Mouse (Mus musculus): ENCODE data around the gene Sh3gl2. TPM values are rescaled to one million over a fixed set of nuclear protein-coding genes. Genes with fewer than 3 reads are reported as not detected.
A peak's percentile ranks its signal among the peaks of the same experiment; 100 is the strongest.

Sh3gl2 gene
- polyA plus RNA-seq (2012; rRNA removed) (0.04 and 0.10 TPM in 2 replicates), polyA plus RNA-seq (2014; fragmentation: Nextera tagmentation; extraction: Ambion mirVana) (not detected in 2 replicates)

DNA sequence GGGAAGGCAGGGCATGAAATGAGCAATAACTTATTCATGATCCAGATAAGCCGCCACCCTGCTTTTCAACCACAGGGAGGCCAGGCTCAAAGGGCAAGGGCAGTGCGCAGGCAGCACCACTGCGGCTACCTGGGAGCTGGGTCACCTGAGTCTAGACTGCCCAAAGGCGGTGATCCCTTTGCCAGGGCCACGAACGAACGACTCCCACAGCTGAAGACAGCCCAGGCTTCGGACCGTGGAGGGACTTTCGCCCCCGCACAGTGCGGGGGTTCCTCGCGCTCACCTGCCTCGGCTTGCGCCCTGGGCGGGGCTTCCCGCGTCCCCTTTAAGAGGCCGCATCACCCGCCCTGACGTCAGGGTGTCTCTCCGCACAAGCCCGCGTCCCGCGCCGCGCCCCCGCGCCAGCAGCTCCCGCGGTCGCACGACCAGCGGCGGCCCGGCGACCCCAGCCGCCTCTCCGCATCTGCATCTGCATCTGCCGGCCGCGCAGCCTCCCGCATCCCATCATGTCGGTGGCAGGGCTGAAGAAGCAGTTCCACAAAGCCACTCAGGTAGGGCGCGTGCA, at the start of gene Sh3gl2:
Gene Sh3gl2, plus strand, starts transcription at position 56 of the 565 bp plus-strand sequence.
- Histone ChIP-seq H3K4me2 (ENCODE audit: low read depth) (peak within 1 kb of the TSS; percentile 55), H3K27me3 (ENCODE audit: control insufficient read depth, insufficient read depth, low read length) (peaks cover 20% of the 10 kb centered on the region), H3K27ac (no peak within 1 kb of the TSS), H3K4me1 (replicated peaks; ENCODE audit: control insufficient read depth in 2 of 2, insufficient read depth in 2 of 2, low read length in 1 of 2) (no peaks in the 10 kb centered on the region), H3K9ac (replicated peaks) (no peak within 1 kb of the TSS), H3K4me3 (ENCODE audit: insufficient read depth in 1 of 2, low read depth in 2 of 2, low read length in 2 of 2) (peak within 1 kb of the TSS; percentile 6 to 47), H3K36me3 (replicated peaks; ENCODE audit: control insufficient read depth, insufficient read depth, low read depth) (no peaks in the 10 kb centered on the region), H3K9me3 (ENCODE audit: control insufficient read depth, low read length) (no peaks in the 10 kb centered on the region)
- DNase-seq (ENCODE audit: low read depth in 3 of 3, low spot score in 3 of 3): no peak
- under 1% methylated on average over 46 of the region's 48 CpGs for WGBS (ENCODE audit: insufficient replicate concordance)
- ATAC-seq (ENCODE audit: insufficient read depth): no peak
- no peak for TF ChIP-seq CTCF (IDR thresholded peaks at IDR 0.05; ENCODE audit: low read depth)
- TF ChIP-seq EP300 (IDR thresholded peaks at IDR 0.05; ENCODE audit: low read depth): no peak

DNA sequence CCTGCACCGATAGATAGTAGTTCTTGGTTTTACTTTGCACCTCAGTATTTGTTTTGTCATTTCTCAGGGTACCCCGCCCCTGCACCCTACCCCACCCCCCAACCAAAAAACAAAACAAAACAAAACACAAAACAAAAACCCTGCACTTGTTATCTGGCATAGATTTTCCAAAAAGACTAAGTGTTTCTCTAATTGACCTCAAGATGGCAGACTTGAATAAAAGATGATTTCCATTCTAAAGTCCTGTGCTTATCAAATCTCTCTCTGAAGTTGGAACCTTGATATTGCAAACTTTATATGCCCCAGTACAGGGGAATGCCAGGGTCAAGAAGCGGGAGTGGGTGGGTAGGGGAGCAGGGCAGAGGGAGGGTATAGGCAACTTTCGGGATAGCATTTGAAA, 43.8 kb upstream of the Sh3gl2 start:
- WGBS (ENCODE audit: insufficient replicate concordance): 44% methylated on average over 4 of the region's 4 CpGs
- Histone ChIP-seq H3K4me1 (replicated peaks; ENCODE audit: control insufficient read depth in 2 of 2, insufficient read depth in 2 of 2, low read length in 1 of 2) (no peaks in the 10 kb centered on the region), H3K4me2 (ENCODE audit: low read depth) (no peak overlapping the region), H3K27me3 (ENCODE audit: control insufficient read depth, insufficient read depth, low read length) (no peaks in the 10 kb centered on the region), H3K9ac (replicated peaks) (no peak overlapping the region), H3K9me3 (ENCODE audit: control insufficient read depth, low read length) (no peaks in the 10 kb centered on the region), H3K4me3 (ENCODE audit: insufficient read depth in 1 of 2, low read depth in 2 of 2, low read length in 2 of 2) (no peak overlapping the region), H3K36me3 (replicated peaks; ENCODE audit: control insufficient read depth, insufficient read depth, low read depth) (no peaks in the 10 kb centered on the region), H3K27ac (no peak overlapping the region)
- DNase-seq (ENCODE audit: low read depth in 3 of 3, low spot score in 3 of 3): no peak
- no peak for TF ChIP-seq EP300 (IDR thresholded peaks at IDR 0.05; ENCODE audit: low read depth)
- TF ChIP-seq CTCF (IDR thresholded peaks at IDR 0.05; ENCODE audit: low read depth): no peak
- no peak for ATAC-seq (ENCODE audit: insufficient read depth)

DNA sequence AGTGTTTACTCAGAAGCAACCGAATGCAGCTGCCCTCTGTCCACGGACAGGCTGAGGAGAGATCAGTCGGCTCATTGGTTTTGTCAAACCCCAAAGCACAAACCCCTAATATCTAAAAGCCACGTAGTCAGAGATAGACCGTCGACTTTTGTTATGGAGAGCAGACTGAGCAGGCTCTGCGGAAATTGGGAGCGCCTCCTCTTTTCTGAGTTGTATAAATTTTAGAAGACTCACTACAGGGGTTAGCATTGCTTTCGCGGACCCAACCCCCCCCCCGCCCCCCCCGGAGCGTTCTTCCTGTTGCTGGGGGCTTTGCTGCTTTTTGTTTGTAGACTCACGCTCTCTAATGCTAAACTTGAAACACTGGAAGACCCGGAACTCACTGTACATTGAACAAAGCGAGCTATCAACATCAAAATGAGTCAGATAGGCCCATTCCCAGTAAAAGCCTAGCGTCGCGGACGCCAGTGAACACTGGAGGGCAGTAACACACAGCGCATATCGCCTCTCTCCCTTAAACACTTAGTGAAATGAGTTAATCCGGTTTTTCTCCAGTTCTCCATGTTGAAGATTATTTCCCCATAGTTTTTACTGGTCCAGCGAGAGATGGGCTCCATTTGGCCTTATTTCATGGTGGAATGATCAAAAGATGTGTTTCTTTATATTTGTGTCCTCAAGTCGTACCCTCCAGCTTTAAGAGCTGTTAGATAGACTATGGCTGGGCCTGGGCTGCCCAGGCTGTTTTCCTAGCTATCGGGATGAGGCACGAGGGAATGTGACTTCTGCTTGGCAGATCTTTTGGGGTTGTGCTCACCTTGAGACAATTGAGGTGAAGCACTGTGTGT, 42.2 kb upstream of the Sh3gl2 start:
- Histone ChIP-seq H3K4me3 (ENCODE audit: insufficient read depth in 1 of 2, low read depth in 2 of 2, low read length in 2 of 2) (no peak overlapping the region), H3K36me3 (replicated peaks; ENCODE audit: control insufficient read depth, insufficient read depth, low read depth) (no peaks in the 10 kb centered on the region), H3K9me3 (ENCODE audit: control insufficient read depth, low read length) (no peaks in the 10 kb centered on the region), H3K27me3 (ENCODE audit: control insufficient read depth, insufficient read depth, low read length) (no peaks in the 10 kb centered on the region), H3K27ac (no peak overlapping the region), H3K9ac (replicated peaks) (no peak overlapping the region), H3K4me2 (ENCODE audit: low read depth) (no peak overlapping the region), H3K4me1 (replicated peaks; ENCODE audit: control insufficient read depth in 2 of 2, insufficient read depth in 2 of 2, low read length in 1 of 2) (no peaks in the 10 kb centered on the region)
- peak; percentile 48 for TF ChIP-seq CTCF (IDR thresholded peaks at IDR 0.05; ENCODE audit: low read depth)
- no peak for TF ChIP-seq EP300 (IDR thresholded peaks at IDR 0.05; ENCODE audit: low read depth)
- no peak for ATAC-seq (ENCODE audit: insufficient read depth)
- WGBS (ENCODE audit: insufficient replicate concordance): 25% methylated on average over 27 of the region's 27 CpGs
- peak in 1 of 3 experiments; percentile 2 for DNase-seq (ENCODE audit: low read depth in 3 of 3, low spot score in 3 of 3)

DNA sequence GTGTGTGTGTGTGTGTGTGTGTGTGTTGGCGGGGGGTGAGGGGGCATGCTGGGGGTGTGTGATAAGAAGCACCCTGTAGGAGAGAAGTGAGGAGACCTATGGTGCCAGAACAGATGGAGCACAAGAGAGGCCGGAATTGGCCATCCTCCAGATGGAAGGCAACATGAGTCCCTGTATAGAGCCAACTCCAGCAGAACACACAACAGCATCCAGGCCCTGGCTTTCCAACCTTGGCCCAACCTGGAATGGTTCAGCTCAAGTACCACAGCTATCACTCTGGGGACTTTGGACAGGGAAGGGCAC, 41.7 kb upstream of the Sh3gl2 start:
- Histone ChIP-seq H3K4me2 (ENCODE audit: low read depth) (no peak overlapping the region), H3K9me3 (ENCODE audit: control insufficient read depth, low read length) (no peaks in the 10 kb centered on the region), H3K4me3 (ENCODE audit: insufficient read depth in 1 of 2, low read depth in 2 of 2, low read length in 2 of 2) (no peak overlapping the region), H3K27ac (no peak overlapping the region), H3K36me3 (replicated peaks; ENCODE audit: control insufficient read depth, insufficient read depth, low read depth) (no peaks in the 10 kb centered on the region), H3K9ac (replicated peaks) (no peak overlapping the region), H3K27me3 (ENCODE audit: control insufficient read depth, insufficient read depth, low read length) (no peaks in the 10 kb centered on the region), H3K4me1 (replicated peaks; ENCODE audit: control insufficient read depth in 2 of 2, insufficient read depth in 2 of 2, low read length in 1 of 2) (no peaks in the 10 kb centered on the region)
- 44% methylated on average over 2 of the region's 2 CpGs for WGBS (ENCODE audit: insufficient replicate concordance)
- no peak for TF ChIP-seq EP300 (IDR thresholded peaks at IDR 0.05; ENCODE audit: low read depth)
- no peak for TF ChIP-seq CTCF (IDR thresholded peaks at IDR 0.05; ENCODE audit: low read depth)
- no peak for ATAC-seq (ENCODE audit: insufficient read depth)
- DNase-seq (ENCODE audit: low read depth in 3 of 3, low spot score in 3 of 3): no peak

DNA sequence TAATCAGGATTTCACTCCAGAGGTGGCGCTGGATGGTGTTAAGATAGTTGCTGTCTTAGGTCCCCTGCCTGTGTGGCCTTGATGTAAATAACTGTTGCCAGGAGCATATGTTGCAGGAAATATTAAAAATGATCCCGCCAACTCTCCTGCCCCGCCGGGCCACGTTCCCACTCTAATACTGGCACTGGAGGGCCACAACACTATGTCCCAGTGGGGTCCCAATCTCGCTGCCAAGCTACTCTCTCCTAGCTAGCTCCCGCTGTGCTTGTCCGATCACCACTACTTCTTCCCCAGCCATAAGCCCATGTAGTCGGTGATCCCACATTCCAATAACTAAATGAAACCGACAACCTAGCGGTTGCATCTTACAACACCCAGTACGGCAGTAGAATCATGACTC, 36.9 kb upstream of the Sh3gl2 start:
- Histone ChIP-seq H3K36me3 (replicated peaks; ENCODE audit: control insufficient read depth, insufficient read depth, low read depth) (no peaks in the 10 kb centered on the region), H3K4me2 (ENCODE audit: low read depth) (no peak overlapping the region), H3K9ac (replicated peaks) (no peak overlapping the region), H3K4me1 (replicated peaks; ENCODE audit: control insufficient read depth in 2 of 2, insufficient read depth in 2 of 2, low read length in 1 of 2) (no peaks in the 10 kb centered on the region), H3K4me3 (ENCODE audit: insufficient read depth in 1 of 2, low read depth in 2 of 2, low read length in 2 of 2) (no peak overlapping the region), H3K9me3 (ENCODE audit: control insufficient read depth, low read length) (no peaks in the 10 kb centered on the region), H3K27me3 (ENCODE audit: control insufficient read depth, insufficient read depth, low read length) (no peaks in the 10 kb centered on the region), H3K27ac (no peak overlapping the region)
- 77% methylated on average over 12 of the region's 12 CpGs for WGBS (ENCODE audit: insufficient replicate concordance)
- TF ChIP-seq CTCF (IDR thresholded peaks at IDR 0.05; ENCODE audit: low read depth) (no peak), EP300 (IDR thresholded peaks at IDR 0.05; ENCODE audit: low read depth) (no peak)
- DNase-seq (ENCODE audit: low read depth in 3 of 3, low spot score in 3 of 3) (no peak), ATAC-seq (ENCODE audit: insufficient read depth) (no peak)

All from liver, embryonic 14.5 days (tissue).